Mouse (Mus musculus) small intestine, adult 2 months (tissue): ENCODE data around the gene Dock10. TPM values are rescaled to one million over a fixed set of nuclear protein-coding genes. Genes with fewer than 3 reads are reported as not detected.
"Not testable (repeated sequence)": the region's sequence is repeated elsewhere in the genome, so short reads cannot be mapped to it uniquely, and the experiment has no call there.

ENCODE experiments used
- H3K27ac ChIP-seq: fragments of 200-500 bp; 2 replicates; pipeline ENCODE4 v1.5.1; 2012; ENCODE audit warnings: low read depth, low read length, control low read depth, inconsistent platforms; ENCODE audit not compliant: insufficient read depth
- H3K27me3 ChIP-seq: fragments of 200-500 bp; 2 replicates; pipeline ENCODE4 v1.6.1; 2012; ENCODE audit warnings: mild to moderate bottlenecking, moderate library complexity, low read length, inconsistent platforms; ENCODE audit not compliant: control insufficient read depth, insufficient read depth
- H3K36me3 ChIP-seq: fragments of 200-500 bp; 2 replicates; pipeline ENCODE4 v1.6.1; 2012; ENCODE audit warnings: mild to moderate bottlenecking, low read length, control low read depth, inconsistent platforms; ENCODE audit not compliant: control insufficient read depth, insufficient read depth
- H3K4me1 ChIP-seq: fragments of 200-500 bp; 2 replicates; pipeline ENCODE4 v1.6.1; 2012; ENCODE audit warnings: low read length, inconsistent platforms, mixed read lengths; ENCODE audit not compliant: control insufficient read depth, insufficient read depth, insufficient read length
- H3K4me3 ChIP-seq: fragments of 200-500 bp; 2 replicates; pipeline ENCODE4 v1.5.1; 2012; ENCODE audit warnings: low read depth, mild to moderate bottlenecking, control low read depth, inconsistent platforms, low read length, moderate library complexity
- CTCF ChIP-seq: fragments of 200-500 bp; IDR thresholded peaks from 2 replicates; pipeline ENCODE4 v1.5.1; 2012; ENCODE audit warnings: low read depth, mild to moderate bottlenecking, control low read depth, inconsistent platforms, low read length, moderate library complexity, mixed read lengths; ENCODE audit not compliant: insufficient replicate concordance, insufficient read length; ENCODE audit errors: extremely low read depth
- POLR2A ChIP-seq: fragments of 200-500 bp; IDR thresholded peaks from 2 replicates; pipeline ENCODE4 v1.6.1; 2012; ENCODE audit warnings: low read depth, mild to moderate bottlenecking, control low read depth, inconsistent platforms, low read length, moderate library complexity
- WGBS: fragments of 180-500 bp; shearing (Covaris S2); methylation state at CpG from one replicate; pipeline ENCODE4 v1.1.7; 2018; 5-methylcytosine and 5-hydroxymethylcytosine counted together
- polyA plus RNA-seq: library from polyadenylated mRNA; depleted of rRNA; stranded (reverse); fragments of >200 nt; gene quantifications from 2 replicates; pipeline ENCODE4 v1.2.3, GENCODE M21; 2012

Gene Dock10
- polyA plus RNA-seq, 1 experiment = 1.7 TPM

- TF ChIP-seq CTCF (no peak), POLR2A (no peak)
- Histone ChIP-seq H3K36me3 (no peaks in the 10 kb centered on the region), H3K4me1 (no peaks in the 10 kb centered on the region), H3K27ac (no peak overlapping the region), H3K27me3 (no peaks in the 10 kb centered on the region; the same call in 1 of the 2 replicates), H3K4me3 (peak overlapping the region; percentile 72)
- WGBS = 21% methylated on average over 6 of the region's 6 CpGs
These were observed 464 bp upstream of the Dock10 start for GRCm38 (mm10) chr1:80758798-80759184.

- no peaks in the 10 kb centered on the region for H3K4me1 ChIP-seq
- H3K27me3 ChIP-seq = no peaks in the 10 kb centered on the region; the same call in 1 of the 2 replicates
- H3K36me3 ChIP-seq = no peaks in the 10 kb centered on the region
- TF ChIP-seq CTCF (no peak), POLR2A (no peak)
- H3K4me3 ChIP-seq = peak overlapping the region; percentile 72
- WGBS = 6% methylated on average over 6 of the region's 6 CpGs
- no peak overlapping the region for H3K27ac ChIP-seq
These were observed 714 bp downstream of the Dock10 start for GRCm38 (mm10) chr1:80757650-80757976.

- TF ChIP-seq POLR2A (no peak), CTCF (no peak)
- Histone ChIP-seq H3K27ac (no peak overlapping the region), H3K36me3 (no peaks in the 10 kb centered on the region), H3K4me3 (peak overlapping the region; percentile 72), H3K27me3 (no peaks in the 10 kb centered on the region; the same call in 1 of the 2 replicates), H3K4me1 (no peaks in the 10 kb centered on the region)
- WGBS = 10% methylated on average over 14 of the region's 14 CpGs
These were observed 1.3 kb downstream of the Dock10 start for GRCm38 (mm10) chr1:80756824-80757649.

GRCm38 (mm10) chr1:80756060-80756439, 2.3 kb downstream of the Dock10 start:
- Histone ChIP-seq H3K36me3 (no peaks in the 10 kb centered on the region), H3K4me3 (no peak overlapping the region), H3K27ac (no peak overlapping the region), H3K27me3 (no peaks in the 10 kb centered on the region; the same call in 1 of the 2 replicates), H3K4me1 (no peaks in the 10 kb centered on the region)
- WGBS = 49% methylated on average over 2 of the region's 2 CpGs
- TF ChIP-seq POLR2A (no peak), CTCF (no peak)

- no peaks in the 10 kb centered on the region for H3K36me3 ChIP-seq
- H3K4me3 ChIP-seq = no peak overlapping the region
- H3K27ac ChIP-seq = no peak overlapping the region
- no peaks in the 10 kb centered on the region; the same call in 1 of the 2 replicates for H3K27me3 ChIP-seq
- no peaks in the 10 kb centered on the region for H3K4me1 ChIP-seq
- WGBS = 74% methylated on average over 7 of the region's 7 CpGs
- TF ChIP-seq CTCF = no peak
- no peak for TF ChIP-seq POLR2A
These were observed 2.8 kb downstream of the Dock10 start for GRCm38 (mm10) chr1:80755296-80756059.

- H3K4me3 ChIP-seq, H3K36me3 ChIP-seq, H3K27me3 ChIP-seq, H3K4me1 ChIP-seq, H3K27ac ChIP-seq: not testable (repeated sequence)
- 85% methylated on average over 2 of the region's 2 CpGs for WGBS
These were observed 9.2 kb downstream of the Dock10 start for GRCm38 (mm10) chr1:80749122-80749521.
